Mouse (Mus musculus) erythroblast, adult 5-6 weeks (primary cell): ENCODE results near the gene Rgs16. TPM values are rescaled to one million over a fixed set of nuclear protein-coding genes. Genes with fewer than 3 reads are reported as not detected.

Source experiments
- total RNA-seq, 2 experiments: library from RNA; stranded (forward) in 1 of 2; stranded (reverse) in 1 of 2; fragments of 150-400 nt in 1 of 2; fragments of 200-764, 138-1000 nt in 1 of 2; gene quantifications; 2 replicates each; pipeline versions ENCODE4 v1.2.3 to v1.2.4; 2015 to 2017; ENCODE audit warnings: low replicate concordance in 2 of 2

Gene Rgs16
- total RNA-seq, 2 experiments from 2014 or later = not detected

Other genes starting within 250 kb of the Rgs16 start
- gene Npl, start 190.3 kb upstream of the Rgs16 start, total RNA-seq (2015; ENCODE audit: low replicate concordance) = 4.8 and 6.1 TPM in 2 replicates
- gene Npl, start 190.3 kb upstream of the Rgs16 start, total RNA-seq (2017; ENCODE audit: low replicate concordance) = 1.2 and 1.8 TPM in 2 replicates
- gene Rgs8, start 87.3 kb upstream of the Rgs16 start, total RNA-seq (2015; ENCODE audit: low replicate concordance) = not detected in 2 replicates
- gene Rgs8, start 87.3 kb upstream of the Rgs16 start, total RNA-seq (2017; ENCODE audit: low replicate concordance) = not detected in 2 replicates
- gene Rnasel, start 9.1 kb downstream of the Rgs16 start, total RNA-seq (2015; ENCODE audit: low replicate concordance) = 171 and 180 TPM in 2 replicates
- 259 and 394 TPM in 2 replicates for gene Rnasel, start 9.1 kb downstream of the Rgs16 start, total RNA-seq (2017; ENCODE audit: low replicate concordance)
- gene Rgsl1, start 103.8 kb downstream of the Rgs16 start, total RNA-seq (2015; ENCODE audit: low replicate concordance) = not detected in 2 replicates
- gene Rgsl1, start 103.8 kb downstream of the Rgs16 start, total RNA-seq (2017; ENCODE audit: low replicate concordance) = not detected in 2 replicates
- gene Teddm1b, start 134.0 kb downstream of the Rgs16 start, total RNA-seq (2015; ENCODE audit: low replicate concordance) = not detected in 2 replicates
- not detected in 2 replicates for gene Teddm1b, start 134.0 kb downstream of the Rgs16 start, total RNA-seq (2017; ENCODE audit: low replicate concordance)
- gene Teddm1a, start 151.4 kb downstream of the Rgs16 start, total RNA-seq (2015; ENCODE audit: low replicate concordance) = not detected in 2 replicates
- not detected in 2 replicates for gene Teddm1a, start 151.4 kb downstream of the Rgs16 start, total RNA-seq (2017; ENCODE audit: low replicate concordance)
- 121 and 129 TPM in 2 replicates for gene Glul, start 159.6 kb downstream of the Rgs16 start, total RNA-seq (2015; ENCODE audit: low replicate concordance)
- 206 and 340 TPM in 2 replicates for gene Glul, start 159.6 kb downstream of the Rgs16 start, total RNA-seq (2017; ENCODE audit: low replicate concordance)
- gene Teddm2, start 159.9 kb downstream of the Rgs16 start, total RNA-seq (2015; ENCODE audit: low replicate concordance) = 1.9 and 4.4 TPM in 2 replicates
- 1.4 and 4.6 TPM in 2 replicates for gene Teddm2, start 159.9 kb downstream of the Rgs16 start, total RNA-seq (2017; ENCODE audit: low replicate concordance)